Mouse (Mus musculus) Patski (cell line): Measurements from ENCODE around the gene Prrt1. TPM values are rescaled to one million over a fixed set of nuclear protein-coding genes. Genes with fewer than 3 reads are reported as not detected.

Experiments
- ATAC-seq: fragments of 100-300 bp; one replicate; pipeline ENCODE4 v1.8.0; 2021
- CTCF ChIA-PET: fragments of 350-600 bp; sonication (Branson Sonifier 250); formaldehyde crosslinking; loops from one replicate; lab custom pipeline; 2022; ENCODE audit warnings: inconsistent platforms; lab: Charles Lee
- POLR2A ChIA-PET: fragments of 350-600 bp; sonication (Branson Sonifier 250); formaldehyde crosslinking; loops from one replicate; lab custom pipeline; 2022; ENCODE audit warnings: antibody characterized with exemption, inconsistent platforms; lab: Charles Lee
- DNase-seq: peaks from one replicate; pipeline ENCODE4 v3.0.0-alpha.2; 2011; ENCODE audit warnings: low read depth, low spot score
- H3K27me3 ChIP-seq: fragments of 371-371 bp; one replicate; pipeline ENCODE4 v1.5.1; 2021
- CTCF ChIP-seq: fragments of 100-300 bp; IDR thresholded peaks from one replicate; pipeline ENCODE4 v1.5.1; 2021
- in situ Hi-C: fragments of 300-500 bp; cut with MboI; formaldehyde crosslinking; loops from 3 replicates; pipeline ENCODE4 v1.11.1; 2018; ENCODE audit warnings: low pct_unique_long_range_greater_than_20kb, mixed read lengths
- polyA plus RNA-seq: library from polyadenylated mRNA; unstranded; gene quantifications from one replicate; pipeline ENCODE4 v1.2.3, GENCODE M21; 2021

Prrt1 gene
- polyA plus RNA-seq, 1 experiment from 2014 or later, result 6.7 TPM

- TF ChIP-seq CTCF, result no peak
- ChIA-PET POLR2A (no interaction called here), CTCF (interaction anchor here (1.4 kb wide), 1 partner anchor 58 kb away, joined by 5 read pairs; no protein-coding TSS in a partner anchor)
- ATAC-seq (no peak), DNase-seq (no peak)
- no peaks in the 10 kb centered on the region for H3K27me3 ChIP-seq
- in situ Hi-C loops, result no loop called here
These were observed 25.1 kb downstream of the Prrt1 start for GRCm38 (mm10) chr17:34654392-34654791.

- TF ChIP-seq CTCF, result no peak
- DNase-seq, result no peak
- no peaks in the 10 kb centered on the region for H3K27me3 ChIP-seq
- CTCF ChIA-PET, result interaction anchor here (1.0 to 2.3 kb wide), 5 partner anchors 11 to 57 kb away, joined by 3 to 7 read pairs (median 4); partner anchors contain the start of gene Fkbpl
- POLR2A ChIA-PET, result interaction anchor here (0.7 to 1.2 kb wide), 2 partner anchors 9 to 29 kb away, joined by 3 read pairs; no protein-coding TSS in a partner anchor
- ATAC-seq, result peak; percentile 20
- in situ Hi-C loops, result no loop called here
These were observed 25.8 kb downstream of the Prrt1 start for GRCm38 (mm10) chr17:34655160-34655559.

- ATAC-seq, result peak; percentile 77
- no peak for TF ChIP-seq CTCF
- no peaks in the 10 kb centered on the region for H3K27me3 ChIP-seq
- ChIA-PET CTCF (interaction anchor here (1.0 to 2.3 kb wide), 5 partner anchors 11 to 56 kb away, joined by 3 to 7 read pairs (median 4); partner anchors contain the start of gene Fkbpl), POLR2A (interaction anchor here (0.7 to 1.2 kb wide), 2 partner anchors 9 to 29 kb away, joined by 3 read pairs; no protein-coding TSS in a partner anchor)
- peak; percentile 96 for DNase-seq
- in situ Hi-C loops, result no loop called here
These were observed 26.3 kb downstream of the Prrt1 start for GRCm38 (mm10) chr17:34655581-34655991.

- ChIA-PET CTCF (interaction anchor here (1.6 to 2.3 kb wide), 2 partner anchors 41 to 55 kb away, joined by 6 to 7 read pairs; no protein-coding TSS in a partner anchor), POLR2A (no interaction called here)
- TF ChIP-seq CTCF, result no peak
- in situ Hi-C loops, result no loop called here
- ATAC-seq (no peak), DNase-seq (no peak)
- no peaks in the 10 kb centered on the region for H3K27me3 ChIP-seq
These were observed 27.3 kb downstream of the Prrt1 start for GRCm38 (mm10) chr17:34656666-34657065.

- in situ Hi-C loops, result no loop called here
- H3K27me3 ChIP-seq, result no peaks in the 10 kb centered on the region
- CTCF ChIA-PET, result interaction anchor here (2.3 kb wide), 1 partner anchor 55 kb away, joined by 7 read pairs; no protein-coding TSS in a partner anchor
- ATAC-seq (no peak), DNase-seq (no peak)
- POLR2A ChIA-PET, result no interaction called here
- no peak for TF ChIP-seq CTCF
These were observed 27.9 kb downstream of the Prrt1 start for GRCm38 (mm10) chr17:34657271-34657670.

- in situ Hi-C loops, result no loop called here
- H3K27me3 ChIP-seq, result no peaks in the 10 kb centered on the region
- no peak for ATAC-seq
- ChIA-PET CTCF (no interaction called here), POLR2A (no interaction called here)
- no peak for DNase-seq
- TF ChIP-seq CTCF, result no peak
These were observed 28.8 kb downstream of the Prrt1 start for GRCm38 (mm10) chr17:34658145-34658544.

- DNase-seq (no peak), ATAC-seq (no peak)
- no peak for TF ChIP-seq CTCF
- ChIA-PET POLR2A (interaction anchor here (1.0 kb wide), 1 partner anchor 24 kb away, joined by 3 read pairs; no protein-coding TSS in a partner anchor), CTCF (no interaction called here)
- no peaks in the 10 kb centered on the region for H3K27me3 ChIP-seq
- in situ Hi-C loops, result no loop called here
These were observed 29.3 kb downstream of the Prrt1 start for GRCm38 (mm10) chr17:34658591-34658990.

GRCm38 (mm10) chr17:34659181-34659896 is 30.0 kb downstream of the Prrt1 start:
- ChIA-PET POLR2A (interaction anchor here (1.0 kb wide), 1 partner anchor 23 kb away, joined by 3 read pairs; no protein-coding TSS in a partner anchor), CTCF (no interaction called here)
- no peaks in the 10 kb centered on the region for H3K27me3 ChIP-seq
- no peak for TF ChIP-seq CTCF
- in situ Hi-C loops, result no loop called here
- no peak for ATAC-seq
- no peak for DNase-seq

GRCm38 (mm10) chr17:34659897-34660214 is 30.5 kb downstream of the Prrt1 start:
- ATAC-seq, result no peak
- H3K27me3 ChIP-seq, result no peaks in the 10 kb centered on the region
- ChIA-PET POLR2A (interaction anchor here (0.6 kb wide), 1 partner anchor 1611 kb away, joined by 3 read pairs; no protein-coding TSS in a partner anchor), CTCF (no interaction called here)
- in situ Hi-C loops, result loop anchor here (5.0 kb wide), 1 partner anchor 37 kb away; no protein-coding TSS in a partner anchor
- no peak for DNase-seq
- TF ChIP-seq CTCF, result no peak

GRCm38 (mm10) chr17:34660259-34660820 is 31.0 kb downstream of the Prrt1 start:
- POLR2A ChIA-PET, result interaction anchor here (0.6 to 1.1 kb wide), 2 partner anchors 21 to 1611 kb away, joined by 3 to 4 read pairs; no protein-coding TSS in a partner anchor
- DNase-seq (no peak), ATAC-seq (no peak)
- TF ChIP-seq CTCF, result no peak
- H3K27me3 ChIP-seq, result peaks cover 4% of the 10 kb centered on the region
- CTCF ChIA-PET, result no interaction called here
- in situ Hi-C loops, result loop anchor here (5.0 kb wide), 1 partner anchor 37 kb away; no protein-coding TSS in a partner anchor
